Mouse (Mus musculus): Measurements from ENCODE around the gene Hoxa1. TPM values are rescaled to one million over a fixed set of nuclear protein-coding genes. Genes with fewer than 3 reads are reported as not detected.

Gene Hoxa1
- polyA plus RNA-seq, 1 experiment = 0.21 TPM

DNA sequence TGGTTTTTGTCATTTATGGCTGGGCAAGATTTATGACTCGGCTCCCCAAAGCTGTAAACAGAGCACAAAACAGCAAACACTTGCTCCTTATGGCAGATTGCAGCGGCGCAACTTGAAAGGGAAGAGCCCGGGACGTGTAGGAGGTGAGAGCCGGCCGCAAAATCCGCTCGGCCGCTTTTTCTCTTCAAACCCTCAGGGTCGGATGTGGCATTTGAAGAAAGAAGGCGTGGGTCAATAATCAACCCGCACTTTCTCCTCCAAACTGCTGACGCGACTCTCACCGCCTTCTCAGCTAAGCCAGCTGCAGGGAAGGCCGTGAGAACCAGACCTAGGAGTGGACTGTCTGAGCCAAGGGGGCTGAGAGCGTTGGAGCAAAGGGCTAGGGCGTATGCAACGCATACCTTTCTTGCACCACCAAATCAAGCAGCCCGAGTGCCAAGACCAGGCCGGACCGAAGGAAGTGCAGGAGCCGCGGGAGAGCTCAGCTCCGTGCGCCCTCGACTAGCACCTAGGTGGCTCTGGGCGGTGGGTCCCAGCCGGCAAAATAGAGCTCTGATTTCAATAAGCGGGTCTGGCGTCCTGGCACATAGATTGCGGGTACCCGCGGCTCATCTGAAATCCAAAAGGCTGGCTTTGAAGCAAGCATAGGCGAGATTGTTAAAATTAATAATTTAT lies 19.1 kb upstream of the Hoxa1 start, which contains the start of gene 5730596B20Rik:
Gene 5730596B20Rik, plus strand, starts transcription at position 438 of the 675 bp plus-strand sequence.
- no peaks in the 10 kb centered on the region for H3K36me3 ChIP-seq (ENCODE audit: control insufficient read depth, insufficient read depth, low read length)

GRCm38 (mm10) chr6:52176391-52176790 lies 18.3 kb upstream of the Hoxa1 start:
- WGBS = 79% methylated on average over 6 of the region's 6 CpGs
- Histone ChIP-seq H3K36me3 (ENCODE audit: control insufficient read depth, insufficient read depth, low read length) (no peaks in the 10 kb centered on the region), H3K4me3 (ENCODE audit: extremely low read depth, insufficient read depth, insufficient read length) (no peak overlapping the region), H3K4me1 (ENCODE audit: control insufficient read depth, insufficient read depth, insufficient read length) (no peaks in the 10 kb centered on the region), H3K27ac (ENCODE audit: insufficient read depth, low read length) (0 out of 2 replicates have a peak overlapping the region, but pooled peaks have one; percentile 2), H3K27me3 (ENCODE audit: control insufficient read depth, insufficient read depth, low read length) (peaks cover 2% of the 10 kb centered on the region; the same call in 1 of the 2 replicates)
- no peak for DNase-seq (ENCODE audit: low read depth in 1 of 2, low spot score in 2 of 2)
- no peak for TF ChIP-seq CTCF (IDR thresholded peaks at IDR 0.05; ENCODE audit: extremely low read depth, insufficient read depth, insufficient read length, insufficient replicate concordance)
- TF ChIP-seq POLR2A (IDR thresholded peaks at IDR 0.05; ENCODE audit: low read depth, low read length) = no peak

More for the DNA sequence above, 19.1 kb upstream of the Hoxa1 start, which contains the start of gene 5730596B20Rik:
- H3K27ac ChIP-seq (ENCODE audit: insufficient read depth, low read length) = 0 out of 2 replicates have a peak within 1 kb of the TSS, but pooled peaks have one; percentile 2
- no peak for DNase-seq (ENCODE audit: low read depth in 1 of 2, low spot score in 2 of 2)
- peaks cover 2% of the 10 kb centered on the region; the same call in 1 of the 2 replicates for H3K27me3 ChIP-seq (ENCODE audit: control insufficient read depth, insufficient read depth, low read length)
- 79% methylated on average over 36 of the region's 36 CpGs for WGBS
- H3K4me1 ChIP-seq (ENCODE audit: control insufficient read depth, insufficient read depth, insufficient read length) = no peaks in the 10 kb centered on the region
- TF ChIP-seq POLR2A (IDR thresholded peaks at IDR 0.05; ENCODE audit: low read depth, low read length) (no peak), CTCF (IDR thresholded peaks at IDR 0.05; ENCODE audit: extremely low read depth, insufficient read depth, insufficient read length, insufficient replicate concordance) (no peak)
- no peak within 1 kb of the TSS; the same call in 1 of the 2 replicates for H3K4me3 ChIP-seq (ENCODE audit: extremely low read depth, insufficient read depth, insufficient read length)

DNA sequence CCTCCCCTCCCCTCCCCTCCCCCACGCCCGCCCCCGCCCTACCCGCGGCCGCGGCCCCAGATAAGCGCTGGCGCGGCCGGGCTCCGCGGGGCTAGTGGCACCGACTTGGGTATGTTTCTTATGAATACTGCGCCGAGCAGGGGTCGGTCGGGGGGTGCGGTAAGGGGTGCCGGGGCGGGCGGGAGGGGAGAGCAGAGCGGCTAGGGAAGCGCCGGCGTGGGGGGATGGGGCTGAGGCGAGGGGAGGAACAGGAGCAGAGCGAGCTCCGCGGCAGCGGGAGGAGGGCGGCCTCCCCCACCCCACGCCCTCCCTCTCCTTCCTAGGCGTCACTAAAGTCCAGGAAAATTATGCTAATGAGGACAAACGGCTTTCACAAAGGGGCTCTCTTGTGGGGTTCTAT lies 17.7 kb upstream of the Hoxa1 start:
- Histone ChIP-seq H3K4me3 (ENCODE audit: extremely low read depth, insufficient read depth, insufficient read length) (no peak overlapping the region), H3K36me3 (ENCODE audit: control insufficient read depth, insufficient read depth, low read length) (no peaks in the 10 kb centered on the region), H3K27ac (ENCODE audit: insufficient read depth, low read length) (no peak overlapping the region), H3K27me3 (ENCODE audit: control insufficient read depth, insufficient read depth, low read length) (peaks cover 2% of the 10 kb centered on the region; the same call in 1 of the 2 replicates), H3K4me1 (ENCODE audit: control insufficient read depth, insufficient read depth, insufficient read length) (no peaks in the 10 kb centered on the region)
- no peak for TF ChIP-seq POLR2A (IDR thresholded peaks at IDR 0.05; ENCODE audit: low read depth, low read length)
- TF ChIP-seq CTCF (IDR thresholded peaks at IDR 0.05; ENCODE audit: extremely low read depth, insufficient read depth, insufficient read length, insufficient replicate concordance) = no peak
- WGBS = 63% methylated on average over 33 of the region's 35 CpGs
- no peak for DNase-seq (ENCODE audit: low read depth in 1 of 2, low spot score in 2 of 2)

GRCm38 (mm10) chr6:52174968-52175751 lies 17.0 kb upstream of the Hoxa1 start:
- TF ChIP-seq CTCF (IDR thresholded peaks at IDR 0.05; ENCODE audit: extremely low read depth, insufficient read depth, insufficient read length, insufficient replicate concordance) (no peak), POLR2A (IDR thresholded peaks at IDR 0.05; ENCODE audit: low read depth, low read length) (no peak)
- Histone ChIP-seq H3K36me3 (ENCODE audit: control insufficient read depth, insufficient read depth, low read length) (no peaks in the 10 kb centered on the region), H3K27me3 (ENCODE audit: control insufficient read depth, insufficient read depth, low read length) (peaks cover 2% of the 10 kb centered on the region; the same call in 1 of the 2 replicates), H3K4me1 (ENCODE audit: control insufficient read depth, insufficient read depth, insufficient read length) (no peaks in the 10 kb centered on the region), H3K27ac (ENCODE audit: insufficient read depth, low read length) (0 out of 2 replicates have a peak overlapping the region, but pooled peaks have one; percentile 3), H3K4me3 (ENCODE audit: extremely low read depth, insufficient read depth, insufficient read length) (no peak overlapping the region)
- WGBS = 68% methylated on average over 41 of the region's 41 CpGs
- DNase-seq (ENCODE audit: low read depth in 1 of 2, low spot score in 2 of 2) = no peak

GRCm38 (mm10) chr6:52173648-52174047 lies 15.5 kb upstream of the Hoxa1 start:
- Histone ChIP-seq H3K4me3 (ENCODE audit: extremely low read depth, insufficient read depth, insufficient read length) (no peak overlapping the region), H3K36me3 (ENCODE audit: control insufficient read depth, insufficient read depth, low read length) (no peaks in the 10 kb centered on the region), H3K27ac (ENCODE audit: insufficient read depth, low read length) (no peak overlapping the region), H3K4me1 (ENCODE audit: control insufficient read depth, insufficient read depth, insufficient read length) (no peaks in the 10 kb centered on the region), H3K27me3 (ENCODE audit: control insufficient read depth, insufficient read depth, low read length) (peaks cover 2% of the 10 kb centered on the region; the same call in 1 of the 2 replicates)
- no peak for TF ChIP-seq POLR2A (IDR thresholded peaks at IDR 0.05; ENCODE audit: low read depth, low read length)
- no peak for DNase-seq (ENCODE audit: low read depth in 1 of 2, low spot score in 2 of 2)
- 86% methylated on average over 4 of the region's 4 CpGs for WGBS

GRCm38 (mm10) chr6:52172501-52172900 lies 14.4 kb upstream of the Hoxa1 start:
- TF ChIP-seq POLR2A (IDR thresholded peaks at IDR 0.05; ENCODE audit: low read depth, low read length) = no peak
- no peak for TF ChIP-seq CTCF (IDR thresholded peaks at IDR 0.05; ENCODE audit: extremely low read depth, insufficient read depth, insufficient read length, insufficient replicate concordance)

More at GRCm38 (mm10) chr6:52172501-52172900, 14.4 kb upstream of the Hoxa1 start:
- H3K36me3 ChIP-seq (ENCODE audit: control insufficient read depth, insufficient read depth, low read length) = no peaks in the 10 kb centered on the region
- H3K27me3 ChIP-seq (ENCODE audit: control insufficient read depth, insufficient read depth, low read length) = peaks cover 2% of the 10 kb centered on the region; the same call in 1 of the 2 replicates
- H3K4me1 ChIP-seq (ENCODE audit: control insufficient read depth, insufficient read depth, insufficient read length) = no peaks in the 10 kb centered on the region
- H3K27ac ChIP-seq (ENCODE audit: insufficient read depth, low read length) = peak overlapping the region; percentile 41
- H3K4me3 ChIP-seq (ENCODE audit: extremely low read depth, insufficient read depth, insufficient read length) = no peak overlapping the region
- WGBS = 82% methylated on average over 35 of the region's 35 CpGs
- no peak for DNase-seq (ENCODE audit: low read depth in 1 of 2, low spot score in 2 of 2)

Data from spleen, adult 2 months (tissue).